Mouse (Mus musculus): ENCODE measurements around the gene Polr3k.

The Polr3k gene

DNA sequence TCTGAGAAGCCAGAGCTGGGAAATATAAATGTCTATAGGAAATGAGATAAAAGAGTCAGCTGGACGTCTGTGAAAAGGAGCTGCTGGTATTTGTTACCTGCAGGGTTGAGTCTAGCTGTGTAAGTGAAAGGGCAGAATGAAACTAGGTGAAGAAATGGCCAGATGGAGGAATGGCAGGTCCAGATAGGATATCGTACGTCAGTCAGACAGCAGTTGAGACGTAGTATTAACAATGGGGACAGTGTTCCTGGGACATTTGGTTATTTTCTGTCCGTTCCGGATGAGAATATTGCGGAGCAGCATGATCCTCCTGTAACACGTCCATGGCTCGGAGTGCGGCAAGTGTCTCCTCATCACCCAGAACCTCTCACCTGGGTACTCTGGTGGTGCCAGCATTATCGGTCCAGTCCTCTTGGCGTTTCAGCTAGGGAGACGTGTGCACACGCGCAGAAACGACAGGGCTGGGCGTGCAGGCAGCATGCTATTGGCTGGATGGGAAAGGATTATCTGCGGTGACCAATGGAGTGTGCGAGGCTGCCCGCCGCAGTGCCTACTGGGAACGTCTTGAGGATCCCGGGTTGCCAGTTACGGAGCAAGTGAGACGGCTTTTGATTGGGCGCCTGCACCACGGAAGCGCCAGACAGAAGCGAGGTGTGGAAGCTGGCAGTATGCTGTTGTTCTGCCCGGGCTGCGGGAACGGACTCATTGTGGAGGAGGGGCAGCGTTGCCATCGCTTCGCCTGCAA, at the start of gene Polr3k:
Gene Polr3k (plus strand): TSS at position 547 of the 745 bp plus-strand sequence.
- peak; percentile 92 for DNase-seq

DNA sequence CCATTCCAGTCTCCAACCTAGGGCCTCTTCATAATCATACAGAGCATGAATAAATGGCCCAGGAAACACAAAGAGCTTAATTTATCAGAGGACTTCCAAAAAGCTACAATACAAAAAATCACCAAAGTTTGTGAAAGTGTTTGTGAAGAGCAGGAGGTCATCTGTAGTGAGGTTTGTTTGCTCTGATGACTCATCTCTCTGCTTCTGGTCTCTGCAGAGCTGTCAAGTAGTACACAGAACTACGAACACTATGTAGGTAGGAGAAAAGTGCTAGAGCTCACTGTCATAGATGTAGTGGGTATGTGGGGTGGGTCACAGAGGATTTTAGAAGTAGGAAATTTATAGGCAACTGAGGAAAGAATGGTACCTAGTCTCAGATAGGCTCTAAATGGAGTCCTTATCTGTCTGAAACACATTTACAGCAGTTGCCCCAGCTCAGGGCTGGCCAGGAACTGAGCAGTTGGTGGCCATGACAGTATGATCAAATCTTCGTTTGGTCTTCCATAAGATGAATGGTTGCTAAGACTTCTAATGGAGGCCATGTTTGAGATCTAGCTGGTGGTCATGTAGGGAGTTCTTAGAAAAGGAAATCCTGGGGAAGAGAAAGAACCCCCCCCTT, 35.0 kb upstream of the Polr3k start:
- no peak for DNase-seq

DNA sequence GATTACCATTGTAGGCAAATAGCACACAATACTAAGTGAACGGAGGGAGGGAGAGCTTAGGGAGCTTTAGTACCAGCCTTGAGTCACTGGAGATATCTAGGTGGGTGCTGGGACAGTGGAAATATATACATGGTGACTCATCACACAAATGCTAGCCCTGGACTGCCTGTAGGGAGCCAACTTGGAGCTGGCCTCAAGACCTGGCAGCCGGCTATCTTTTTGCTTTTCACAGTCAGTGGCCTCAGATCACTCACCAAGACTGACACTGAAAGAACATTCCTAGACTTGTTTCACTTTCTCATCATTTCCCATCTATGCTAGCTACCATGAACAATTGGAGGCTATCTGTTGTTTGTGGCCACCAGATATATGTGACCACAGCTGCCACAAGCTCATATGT, 31.4 kb upstream of the Polr3k start:
- no peak for DNase-seq

DNA sequence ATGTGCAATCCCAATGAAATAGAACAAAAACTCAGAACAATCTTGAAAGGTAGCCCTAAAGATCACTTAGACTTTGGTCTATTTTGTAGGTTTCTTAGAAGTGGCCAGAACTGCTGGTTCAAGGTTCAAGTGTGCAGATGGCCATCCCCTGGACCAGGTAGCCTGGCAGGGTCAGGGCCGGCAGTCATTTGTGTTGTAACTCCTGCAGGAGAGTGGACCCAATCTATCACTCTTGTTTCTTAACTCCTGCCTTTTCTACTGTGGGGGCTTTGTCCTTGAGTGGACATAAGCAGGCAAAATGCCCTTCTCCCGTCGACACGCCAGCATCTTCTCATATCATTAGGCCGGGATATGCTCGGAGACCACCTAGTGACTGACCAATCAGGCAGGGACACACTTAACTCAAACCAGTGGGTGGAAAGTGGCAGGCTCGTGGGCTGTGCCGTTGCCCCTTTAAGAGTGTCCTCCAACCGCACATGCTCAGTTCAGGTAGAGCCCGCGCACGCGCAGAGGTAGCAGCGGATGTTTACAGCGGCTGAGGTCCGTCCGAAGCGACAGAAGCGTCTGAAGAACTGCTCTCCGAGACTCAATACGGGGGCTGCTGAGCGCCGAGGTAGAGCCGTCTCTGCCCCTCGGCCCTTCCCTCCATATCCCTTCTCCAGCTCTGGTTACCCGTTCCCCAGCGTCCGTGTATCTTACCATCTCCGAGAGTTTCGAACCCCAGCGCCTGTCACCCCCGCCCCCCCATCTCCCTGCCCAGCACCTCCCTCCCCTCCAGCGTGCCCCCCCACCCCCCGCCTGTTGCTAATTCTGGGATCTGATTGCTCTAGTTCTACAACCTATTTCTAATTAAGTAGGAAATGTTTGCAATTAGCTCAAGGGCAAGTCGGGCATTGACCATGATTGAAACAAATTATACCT, 26.5 kb upstream of the Polr3k start, which contains the start of gene Pcmtd2:
Gene Pcmtd2 (plus strand): TSS at position 483 of the 921 bp plus-strand sequence.
- DNase-seq: peak; percentile 94

DNA sequence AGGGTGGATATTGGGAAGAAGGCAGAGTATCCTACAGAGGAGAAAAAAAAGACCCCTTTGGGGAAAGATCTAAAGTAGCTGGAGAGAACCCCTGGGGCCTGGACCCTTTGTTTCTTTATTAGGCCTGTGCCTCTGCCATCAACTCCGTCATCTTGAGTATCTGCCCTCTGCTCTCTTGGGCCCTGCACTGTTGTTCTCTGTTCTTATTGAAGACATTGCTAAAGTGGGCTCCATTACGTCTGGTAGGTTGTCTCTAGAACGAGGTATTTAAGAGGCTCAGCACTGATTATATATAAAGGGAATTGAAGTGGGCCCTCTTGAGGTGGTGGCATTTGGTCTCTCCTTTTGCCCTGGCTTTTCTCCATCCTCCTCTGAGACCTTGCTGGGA, 25.9 kb upstream of the Polr3k start:
- DNase-seq: peak; percentile 21

DNA sequence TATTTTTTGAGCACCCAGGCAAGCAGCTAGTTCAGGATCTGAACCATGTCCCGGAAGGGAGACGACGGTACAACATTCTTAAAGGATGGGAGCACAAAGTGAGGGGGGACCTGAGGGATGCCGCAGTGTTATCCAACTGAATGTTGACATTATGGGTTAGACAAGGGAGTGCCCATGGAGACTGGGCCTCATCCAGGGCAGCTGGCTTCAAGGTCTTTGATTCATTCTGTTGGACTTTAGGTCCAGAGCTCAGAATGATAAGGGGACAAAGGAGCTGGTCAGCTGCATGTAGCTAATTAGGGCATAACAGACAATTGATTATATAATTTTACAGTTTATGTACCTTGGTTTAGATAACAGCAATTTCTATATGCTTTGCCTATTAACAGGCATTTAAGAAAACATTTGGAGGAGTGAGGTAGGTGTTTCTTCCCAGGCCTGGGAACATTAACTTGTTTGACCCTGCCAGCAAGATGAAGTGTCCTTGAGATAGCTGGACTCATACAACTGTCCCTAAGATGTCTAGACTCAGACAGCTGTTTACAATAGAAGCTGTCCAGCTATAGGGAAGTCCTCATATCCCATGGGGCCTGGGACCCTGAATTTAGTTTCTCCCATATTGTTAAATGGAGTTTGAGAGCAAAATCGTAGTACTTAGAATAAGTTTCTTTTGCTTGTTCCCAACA, 18.3 kb upstream of the Polr3k start:
- DNase-seq: no peak

DNA sequence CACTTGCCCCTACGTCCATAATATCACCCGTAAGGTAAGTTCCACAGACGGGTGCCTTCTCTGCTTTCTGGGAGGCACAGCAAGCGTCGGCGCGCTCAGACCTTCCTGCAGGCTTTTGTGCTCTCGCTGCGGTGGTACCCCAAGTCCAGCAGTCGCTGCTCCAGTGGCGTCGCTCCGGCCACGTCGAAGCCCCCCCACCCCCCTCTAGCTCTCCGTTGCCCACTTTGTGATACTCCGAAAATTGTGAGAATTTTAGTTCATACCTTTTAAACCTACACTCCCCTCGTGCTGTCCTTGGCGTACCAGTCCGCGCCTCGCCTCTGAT, 361 bp downstream of the Polr3k start:
- DNase-seq: no peak

DNA sequence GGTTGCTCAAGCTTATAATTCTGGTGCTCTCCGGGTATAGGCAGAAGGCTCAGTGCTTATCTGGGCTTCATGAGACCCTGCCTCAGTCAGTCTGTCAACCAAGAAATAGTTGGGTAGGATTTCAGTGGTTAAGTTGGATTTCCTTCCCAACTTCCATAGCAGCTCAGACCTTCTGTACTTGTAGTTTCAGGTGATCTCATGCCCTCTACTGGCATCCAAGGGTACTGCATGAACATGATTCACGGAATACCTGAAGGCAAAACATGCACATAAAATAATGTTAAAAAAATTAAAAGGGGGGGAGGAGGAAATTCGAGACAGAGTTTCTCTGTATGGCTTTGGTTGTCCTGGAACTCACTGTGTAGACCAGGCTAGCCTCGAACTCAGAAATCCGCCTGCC, 2.8 kb downstream of the Polr3k start:
- DNase-seq: peak; percentile 76

DNA sequence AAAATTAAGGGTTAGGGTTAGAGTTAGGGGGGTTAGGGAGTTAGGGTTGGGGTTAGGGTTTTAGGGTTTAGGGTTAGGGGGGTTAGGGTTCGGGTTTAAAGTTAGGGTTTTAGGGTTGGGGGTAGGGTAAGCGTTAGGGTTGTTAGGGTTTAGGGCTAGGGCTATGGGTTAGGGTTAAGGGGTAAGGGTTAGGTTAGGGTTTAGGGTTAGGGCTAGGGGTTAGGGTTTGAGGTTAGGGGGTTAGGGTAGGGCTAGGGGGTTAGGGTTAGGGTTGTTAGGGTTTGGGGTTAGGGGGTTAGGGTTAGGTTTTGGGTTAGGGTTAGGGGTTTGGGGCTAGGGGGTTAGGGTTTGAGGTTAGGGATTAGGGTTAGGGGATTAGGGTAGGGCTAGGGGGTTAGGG, 6.9 kb downstream of the Polr3k start:
- DNase-seq: no peak

DNA sequence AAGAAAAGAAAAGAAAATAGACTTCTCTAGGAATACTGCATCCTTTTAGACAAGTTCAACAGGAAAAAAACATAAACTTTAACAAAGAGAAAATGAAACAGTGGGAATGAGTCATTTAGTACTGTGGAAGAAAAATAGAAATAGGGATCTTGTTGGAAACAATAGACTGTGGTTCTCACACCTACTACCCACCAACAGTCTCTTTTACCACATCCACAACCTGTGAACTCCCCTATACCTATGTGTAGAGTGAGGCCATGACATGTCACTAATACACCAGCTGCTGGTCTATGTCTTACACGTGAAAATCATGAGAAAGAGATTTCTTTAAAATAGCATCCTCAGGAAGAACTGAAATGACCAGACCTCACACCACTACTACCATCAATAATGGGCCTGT, 14.8 kb downstream of the Polr3k start:
- DNase-seq: no peak

DNA sequence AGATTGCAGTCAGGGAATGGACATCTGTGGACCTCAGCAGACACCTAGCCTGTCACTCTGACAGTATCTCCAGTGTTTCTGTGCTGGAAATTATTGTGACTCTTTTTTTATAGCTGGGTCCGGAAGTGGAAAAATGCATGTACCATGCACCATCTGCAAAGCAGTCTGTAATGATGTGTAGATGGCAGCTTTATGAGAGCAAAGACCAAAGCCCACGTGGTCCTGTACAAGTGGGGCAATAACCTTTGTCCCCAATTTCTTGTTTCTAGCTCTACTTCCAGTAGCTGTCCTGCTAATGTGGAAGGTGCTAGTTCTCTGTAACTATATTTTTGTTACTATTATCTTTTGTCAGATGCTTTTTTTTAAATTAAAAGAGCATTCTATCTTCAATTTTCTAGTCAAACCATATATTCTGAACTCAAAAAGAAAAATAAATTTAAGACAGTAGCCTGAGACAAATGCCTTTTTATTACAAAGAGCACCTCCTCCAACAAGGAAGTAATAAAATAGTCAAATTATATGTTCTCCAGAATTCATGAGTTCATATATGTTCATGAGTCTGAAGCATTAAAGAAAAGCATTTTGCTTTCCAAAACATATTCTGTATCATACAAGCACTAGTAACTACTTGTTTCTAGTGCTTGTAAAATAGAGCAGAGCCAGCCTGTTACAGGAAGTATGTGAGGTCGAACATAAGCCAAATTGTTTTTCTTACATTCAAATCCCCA, 19.0 kb downstream of the Polr3k start:
- no peak for DNase-seq

DNA sequence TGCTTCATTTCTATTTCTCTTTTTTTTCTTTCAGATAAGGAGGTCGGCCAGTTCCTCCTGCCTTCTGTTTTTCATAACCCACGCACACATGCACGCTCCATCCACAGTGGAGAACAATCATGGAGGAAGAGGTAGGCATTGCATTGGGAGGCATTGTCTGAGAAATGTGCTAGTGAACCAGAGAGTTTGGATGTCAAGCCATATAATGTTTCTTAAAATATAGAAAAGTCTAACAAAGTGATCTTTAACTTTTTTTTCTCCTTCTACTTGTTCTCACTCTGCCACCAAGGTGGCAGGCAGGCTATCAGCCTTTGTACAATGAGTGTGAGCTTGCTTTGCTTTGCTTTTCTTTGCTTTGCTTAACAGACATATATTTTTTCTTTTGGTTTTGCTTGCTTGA, 53.7 kb downstream of the Polr3k start:
- DNase-seq: no peak

DNA sequence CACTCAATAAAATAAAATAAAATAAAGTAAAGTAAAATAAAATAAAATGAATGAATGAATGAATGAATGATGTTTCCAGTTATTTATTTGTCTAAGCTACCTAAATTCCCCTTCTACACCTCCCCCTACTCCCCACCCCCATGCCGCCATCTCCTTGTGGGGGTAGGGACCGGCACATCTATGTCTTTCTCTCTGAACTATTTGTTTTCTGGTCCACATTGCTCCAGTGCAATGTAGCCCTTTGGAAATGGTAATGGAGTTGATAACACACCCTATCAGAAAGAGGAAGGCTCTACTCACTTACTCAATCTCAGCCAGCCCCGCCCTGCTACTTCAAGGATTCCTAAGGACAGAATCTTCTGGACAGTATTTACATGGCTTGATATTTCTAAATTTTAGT, 54.4 kb downstream of the Polr3k start:
- DNase-seq: no peak
